Mouse (Mus musculus) T-cell, adult 2 months (primary cell): ENCODE measurements around the gene Gnao1.

Experiments used
- DNase-seq: peaks from one replicate; pipeline ENCODE4 v3.0.0; 2022; ENCODE audit warnings: low spot score

The Gnao1 gene

GRCm38 (mm10) chr8:94009243-94009845 lies 199.6 kb downstream of the Gnao1 start:
- DNase-seq = no peak

- DNase-seq = no peak
Observed at GRCm38 (mm10) chr8:94010101-94010705, 200.4 kb downstream of the Gnao1 start.

- no peak for DNase-seq
Observed at GRCm38 (mm10) chr8:94011076-94012012, 201.6 kb downstream of the Gnao1 start.

GRCm38 (mm10) chr8:94012013-94012951 lies 202.5 kb downstream of the Gnao1 start, which contains the start of gene Amfr:
TSS of gene Amfr (minus strand) at chr8:94012842.
- peak; percentile 68 for DNase-seq

- no peak for DNase-seq
Observed at GRCm38 (mm10) chr8:94013026-94013612, 203.4 kb downstream of the Gnao1 start.
